Mouse (Mus musculus) thymus, adult 2 months (tissue): ENCODE measurements around the gene C130032M10Rik.

Source experiments
- CTCF ChIP-seq: fragments of 200-500 bp; IDR thresholded peaks from 2 replicates; pipeline ENCODE4 v1.5.1; 2012; ENCODE audit warnings: mild to moderate bottlenecking, control low read depth, low read length, moderate library complexity, borderline replicate concordance; ENCODE audit not compliant: control insufficient read depth, poor library complexity, insufficient read depth; ENCODE audit errors: extremely low read depth
- POLR2A ChIP-seq: fragments of 200-500 bp; IDR thresholded peaks from 2 replicates; pipeline ENCODE4 v1.6.1; 2012; ENCODE audit warnings: mild to moderate bottlenecking, low read length, control low read depth, moderate library complexity; ENCODE audit not compliant: control insufficient read depth, poor library complexity, insufficient read depth; ENCODE audit errors: extremely low read depth

DNA sequence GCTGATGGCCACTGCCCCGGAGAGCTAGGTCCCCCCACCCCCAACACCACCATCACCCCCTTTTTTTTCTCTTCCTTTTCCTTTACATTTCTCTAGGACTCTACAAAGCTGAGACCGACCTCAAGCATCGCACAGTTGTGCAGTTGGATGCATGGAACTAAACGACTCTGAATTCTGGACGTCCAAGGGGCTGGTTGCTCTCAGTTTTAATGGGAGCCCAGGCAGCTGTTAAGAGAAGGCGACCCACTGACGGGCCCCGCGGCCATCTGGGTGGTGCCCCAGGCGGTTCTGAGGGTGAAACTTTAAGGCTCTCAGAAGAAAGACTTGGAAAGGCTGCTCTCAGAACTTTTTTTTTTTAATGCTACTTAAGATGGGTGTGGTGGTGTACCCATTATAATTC, 49.2 kb downstream of the C130032M10Rik start:
- TF ChIP-seq CTCF: no peak
- TF ChIP-seq POLR2A: no peak
